Mouse (Mus musculus) gastrocnemius, adult 18-20 months (tissue): Measurements from ENCODE around the gene Wscd1. TPM values are rescaled to one million over a fixed set of nuclear protein-coding genes. Genes with fewer than 3 reads are reported as not detected.
"Not testable (repeated sequence)": the region's sequence is repeated elsewhere in the genome, so short reads cannot be mapped to it uniquely, and the experiment has no call there.

ENCODE experiments used
- DNase-seq: peaks from one replicate; pipeline ENCODE4 v3.0.0; 2021; ENCODE audit warnings: low spot score
- total RNA-seq, 2 experiments: library from RNA; stranded (reverse); gene quantifications; 2 replicates each; pipeline ENCODE4 v1.2.3; 2021

Gene Wscd1
- total RNA-seq, 2 experiments from 2014 or later = 1.1 to 2.1 TPM

DNA sequence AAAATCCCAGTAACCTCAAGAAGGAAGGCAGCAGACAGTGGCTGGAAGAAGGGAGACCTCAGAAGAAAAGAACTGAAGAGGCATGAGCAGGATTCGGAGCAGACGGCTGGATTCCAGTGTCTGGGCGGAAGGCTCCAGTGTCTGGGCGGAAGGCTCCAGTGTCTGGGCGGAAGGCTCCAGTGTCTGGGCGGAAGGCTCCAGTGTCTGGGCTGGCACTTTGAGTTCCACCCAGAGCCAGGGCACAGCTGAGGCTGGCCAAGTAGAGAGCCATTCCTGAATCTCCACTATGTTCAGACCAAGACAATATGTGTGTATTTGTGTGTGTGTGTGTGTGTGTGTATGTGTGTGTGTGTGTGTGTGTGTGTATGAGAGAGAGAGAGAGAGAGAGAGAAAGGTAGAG lies 71.8 kb downstream of the Wscd1 start:
- DNase-seq = not testable (repeated sequence)

DNA sequence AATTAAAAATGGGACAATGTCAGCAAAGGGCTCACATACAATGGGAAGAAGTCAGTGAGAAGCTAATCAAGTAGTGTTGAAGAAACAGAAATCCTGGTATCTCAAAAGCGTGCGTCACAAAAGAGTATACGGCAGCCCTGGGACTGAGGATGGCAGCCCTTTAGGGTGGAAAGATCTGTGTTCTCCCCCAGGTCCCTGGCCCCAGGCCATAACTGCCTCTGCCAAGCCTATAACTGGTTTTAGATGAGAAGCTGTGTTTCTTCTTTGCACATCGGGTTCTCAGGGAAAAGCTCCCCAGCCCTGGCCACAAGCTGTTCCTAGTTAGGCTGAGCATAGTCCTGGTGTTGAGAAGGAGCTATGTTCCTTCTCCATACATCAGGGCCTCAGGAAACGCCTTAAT lies 72.3 kb downstream of the Wscd1 start:
- DNase-seq = no peak

DNA sequence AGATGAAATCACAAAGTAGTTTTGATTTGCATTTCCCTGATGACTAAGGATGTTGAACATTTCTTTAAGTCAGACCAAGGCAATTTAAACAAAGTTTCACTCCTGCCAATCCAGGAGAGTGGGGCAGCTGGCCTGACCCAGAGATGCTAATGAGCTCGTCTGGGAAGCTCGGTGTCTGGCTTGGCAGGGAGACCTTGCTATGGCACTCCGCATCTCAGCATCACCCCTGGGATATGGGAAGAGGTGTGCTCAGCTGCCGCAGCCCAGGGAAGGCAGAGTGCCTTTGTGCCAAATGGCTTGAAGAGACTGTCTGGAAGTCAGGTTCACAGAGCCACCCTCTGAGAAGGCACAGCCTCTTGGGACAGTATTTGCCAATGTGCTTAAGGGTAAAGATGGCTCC lies 75.3 kb downstream of the Wscd1 start:
- no peak for DNase-seq
